Mouse (Mus musculus) layer of hippocampus, adult 18-20 months (tissue): ENCODE results near the gene Pramel3. TPM values are rescaled to one million over a fixed set of nuclear protein-coding genes. Genes with fewer than 3 reads are reported as not detected.
"Not testable (repeated sequence)": the region's sequence is repeated elsewhere in the genome, so short reads cannot be mapped to it uniquely, and the experiment has no call there.

Experiments
- DNase-seq, 2 experiments: peaks; one replicate each; pipeline ENCODE4 v3.0.0; 2022; ENCODE audit warnings: low spot score in 2 of 2
- long read RNA-seq: library from polyadenylated mRNA; stranded (forward); transcript quantifications from one replicate; pipeline ENCODE4 v2.0.0, GENCODE M21; 2021
- total RNA-seq, 2 experiments: library from RNA; stranded (reverse); gene quantifications; 2 replicates each; pipeline ENCODE4 v1.2.3; 2021

The Pramel3 gene
- total RNA-seq = not detected
- long read RNA-seq = 0 reads

GRCm38 (mm10) chrX:135302007-135302406, at the start of gene Pramel3:
Gene Pramel3, plus strand, starts transcription at chrX:135302307.
- DNase-seq = not testable (repeated sequence)

GRCm38 (mm10) chrX:135360685-135361084, 58.6 kb downstream of the Pramel3 start:
- not testable (repeated sequence) for DNase-seq

DNA sequence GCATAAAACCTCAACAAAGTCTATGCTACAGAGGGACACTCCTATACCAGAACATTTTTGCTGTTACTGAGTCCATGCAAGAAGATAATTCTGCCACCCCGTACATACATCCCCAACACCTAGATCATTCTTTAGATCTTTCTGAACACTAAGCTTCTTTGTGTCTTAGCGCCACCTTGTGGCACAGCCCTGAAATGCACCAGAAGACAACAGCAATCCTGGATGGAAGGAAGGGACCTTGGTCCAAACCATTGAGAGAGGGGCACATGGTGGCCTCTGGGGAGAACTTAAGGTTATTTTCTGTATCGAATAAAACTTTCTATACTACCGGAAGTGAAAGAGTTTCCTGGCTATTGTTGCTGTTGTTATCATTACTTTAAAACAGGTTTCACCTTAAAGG, 59.8 kb downstream of the Pramel3 start:
- DNase-seq = not testable (repeated sequence)

Other genes with a start within 250 kb of the Pramel3 start
- not detected for gene Gm15023, start 124.7 kb upstream of the Pramel3 start, total RNA-seq
- gene Tceal6, start 91.6 kb upstream of the Pramel3 start, total RNA-seq = 100 to 1,000 TPM in 1 of 2 experiments, 10 to 100 TPM in 1; 96.0 to 126 TPM
- not detected for gene Gm5128, start 71.0 kb downstream of the Pramel3 start, total RNA-seq
- not detected for gene Gm7903, start 131.5 kb downstream of the Pramel3 start, total RNA-seq
- gene AV320801, start 192.3 kb downstream of the Pramel3 start, total RNA-seq = not detected